Mouse (Mus musculus): ENCODE measurements around the gene Dip2c. TPM values are rescaled to one million over a fixed set of nuclear protein-coding genes. Genes with fewer than 3 reads are reported as not detected.

Dip2c gene
- total and polyA plus RNA-seq, 3 experiments = not detected

- no peak for TF ChIP-seq POLR2AphosphoS5 (IDR thresholded peaks at IDR 0.05; ENCODE audit: borderline replicate concordance, low read depth, low read length)
- no peak for TF ChIP-seq KAT2A (conservative IDR thresholded peaks at IDR 0.05; ENCODE audit: low read depth, low read length)
- TF ChIP-seq TAL1 (IDR thresholded peaks at IDR 0.05; ENCODE audit: low read length) = no peak
- TF ChIP-seq JUND (IDR thresholded peaks at IDR 0.05; ENCODE audit: low read depth, low read length) = no peak
- no peak for TF ChIP-seq SMC3 (IDR thresholded peaks at IDR 0.05; ENCODE audit: low read depth, low read length)
- TF ChIP-seq POLR2AphosphoS2 (IDR thresholded peaks at IDR 0.05; ENCODE audit: low read length) = no peak
- TF ChIP-seq ZKSCAN1 (IDR thresholded peaks at IDR 0.05; ENCODE audit: low read depth, low read length) = no peak
- TF ChIP-seq CHD2 (IDR thresholded peaks at IDR 0.05; ENCODE audit: low read length) = no peak
- no peak for TF ChIP-seq TCF12 (IDR thresholded peaks at IDR 0.05; ENCODE audit: low read depth, low read length)
- no peak for TF ChIP-seq BHLHE40 (IDR thresholded peaks at IDR 0.05; ENCODE audit: borderline replicate concordance, low read depth, low read length)
- no peak for TF ChIP-seq ZC3H11A (IDR thresholded peaks at IDR 0.05; ENCODE audit: low read depth, low read length)
- TF ChIP-seq HCFC1 (IDR thresholded peaks at IDR 0.05; ENCODE audit: low read depth, low read length) = no peak
- TF ChIP-seq GABPA (IDR thresholded peaks at IDR 0.05; ENCODE audit: low read depth, low read length) = no peak
- no peak for TF ChIP-seq MYC (IDR thresholded peaks at IDR 0.05; ENCODE audit: low read depth, low read length)
- no peak for TF ChIP-seq E2F4 (IDR thresholded peaks at IDR 0.05; ENCODE audit: borderline replicate concordance, low read depth, low read length)
- no peak for TF ChIP-seq MEF2A (IDR thresholded peaks at IDR 0.05; ENCODE audit: extremely low read depth, insufficient replicate concordance, low read depth, low read length, poor library complexity, severe bottlenecking)
- no peak for TF ChIP-seq ELF1 (IDR thresholded peaks at IDR 0.05; ENCODE audit: low read depth, low read length)
- no peak for TF ChIP-seq ZNF384 (IDR thresholded peaks at IDR 0.05; ENCODE audit: low read depth, low read length)
- no peak for TF ChIP-seq RCOR1 (IDR thresholded peaks at IDR 0.05; ENCODE audit: low read depth, low read length)
These were observed 392.9 kb downstream of the Dip2c start for GRCm38 (mm10) chr13:9669246-9669645.

GRCm38 (mm10) chr13:9674126-9674525, 397.8 kb downstream of the Dip2c start:
- DNase-seq (ENCODE audit: low read depth, low spot score) = no peak
- Histone ChIP-seq H3K4me3 (ENCODE audit: control insufficient read depth in 1 of 2, insufficient read depth in 1 of 2, low read depth in 2 of 2, low read length in 2 of 2) (no peak overlapping the region), H3K9me3 (replicated peaks; ENCODE audit: insufficient read depth, low read length) (no peaks in the 10 kb centered on the region; the same call in 1 of the 2 replicates), H3K9ac (ENCODE audit: control insufficient read depth, low read depth, low read length, poor library complexity, severe bottlenecking) (no peak overlapping the region), H3K27ac (ENCODE audit: control insufficient read depth, low read depth, low read length) (no peak overlapping the region), H3K27me3 (ENCODE audit: control insufficient read depth in 1 of 2, insufficient read depth in 2 of 2, low read length in 2 of 2) (no peaks in the 10 kb centered on the region; a peak in 1 of 4 replicates), H3K4me1 (ENCODE audit: control insufficient read depth in 1 of 2, insufficient read depth in 2 of 2, low read length in 2 of 2) (no peaks in the 10 kb centered on the region), H3K79me2 (ENCODE audit: control insufficient read depth, insufficient read depth, low read length, poor library complexity) (no peaks in the 10 kb centered on the region), H3K36me3 (ENCODE audit: control insufficient read depth in 1 of 2, insufficient read depth in 2 of 2, low read length in 2 of 2) (no peaks in the 10 kb centered on the region)
- TF ChIP-seq GATA1 (IDR thresholded peaks at IDR 0.05; ENCODE audit: low read depth, low read length) (no peak), HCFC1 (IDR thresholded peaks at IDR 0.05; ENCODE audit: low read depth, low read length) (no peak), TCF12 (IDR thresholded peaks at IDR 0.05; ENCODE audit: low read depth, low read length) (no peak), NRF1 (IDR thresholded peaks at IDR 0.05; ENCODE audit: insufficient read depth, low read depth, low read length, poor library complexity, severe bottlenecking) (no peak), BHLHE40 (IDR thresholded peaks at IDR 0.05; ENCODE audit: borderline replicate concordance, low read depth, low read length) (no peak), KAT2A (conservative IDR thresholded peaks at IDR 0.05; ENCODE audit: low read depth, low read length) (no peak), ZC3H11A (IDR thresholded peaks at IDR 0.05; ENCODE audit: low read depth, low read length) (no peak), MAFK (IDR thresholded peaks at IDR 0.05; ENCODE audit: borderline replicate concordance, low read depth, low read length) (no peak), ELF1 (IDR thresholded peaks at IDR 0.05; ENCODE audit: low read depth, low read length) (no peak), ETS1 (IDR thresholded peaks at IDR 0.05; ENCODE audit: low read depth, low read length) (no peak), ZMIZ1 (IDR thresholded peaks at IDR 0.05; ENCODE audit: low read depth, low read length) (no peak), POLR2AphosphoS2 (IDR thresholded peaks at IDR 0.05; ENCODE audit: low read length) (no peak), CHD1 (IDR thresholded peaks at IDR 0.05; ENCODE audit: low read depth, low read length) (no peak), E2F4 (IDR thresholded peaks at IDR 0.05; ENCODE audit: borderline replicate concordance, low read depth, low read length) (no peak), CTCF (IDR thresholded peaks at IDR 0.05 in 2 of 3, conservative IDR thresholded peaks at IDR 0.05 in 1 of 3; ENCODE audit: control insufficient read depth in 1 of 3, insufficient read depth in 1 of 3, low read depth in 2 of 3, low read length in 3 of 3, poor library complexity in 1 of 3, severe bottlenecking in 1 of 3) (no peak), RAD21 (IDR thresholded peaks at IDR 0.05; ENCODE audit: low read depth, low read length) (no peak), SIN3A (IDR thresholded peaks at IDR 0.05; ENCODE audit: low read length) (no peak), MXI1 (IDR thresholded peaks at IDR 0.05; ENCODE audit: low read depth, low read length) (no peak)

More at GRCm38 (mm10) chr13:9669246-9669645, 392.9 kb downstream of the Dip2c start:
- no peak overlapping the region for H3K27ac ChIP-seq (ENCODE audit: control insufficient read depth, low read depth, low read length)
- no peaks in the 10 kb centered on the region for H3K79me2 ChIP-seq (ENCODE audit: control insufficient read depth, insufficient read depth, low read length, poor library complexity)
- H3K27me3 ChIP-seq (ENCODE audit: control insufficient read depth in 1 of 2, insufficient read depth in 2 of 2, low read length in 2 of 2) = no peaks in the 10 kb centered on the region; a peak in 1 of 4 replicates
- H3K4me3 ChIP-seq (ENCODE audit: control insufficient read depth in 1 of 2, insufficient read depth in 1 of 2, low read depth in 2 of 2, low read length in 2 of 2) = no peak overlapping the region
- no peaks in the 10 kb centered on the region for H3K9me3 ChIP-seq (replicated peaks; ENCODE audit: insufficient read depth, low read length)
- H3K36me3 ChIP-seq (ENCODE audit: control insufficient read depth in 1 of 2, insufficient read depth in 2 of 2, low read length in 2 of 2) = no peaks in the 10 kb centered on the region
- H3K4me1 ChIP-seq (ENCODE audit: control insufficient read depth in 1 of 2, insufficient read depth in 2 of 2, low read length in 2 of 2) = no peaks in the 10 kb centered on the region
- no peak for DNase-seq (ENCODE audit: low read depth, low spot score)
- H3K9ac ChIP-seq (ENCODE audit: control insufficient read depth, low read depth, low read length, poor library complexity, severe bottlenecking) = no peak overlapping the region
